Mouse (Mus musculus): ENCODE data around the gene E130218I03Rik. TPM values are rescaled to one million over a fixed set of nuclear protein-coding genes. Genes with fewer than 3 reads are reported as not detected.

Gene E130218I03Rik
- polyA plus RNA-seq, 2 experiments = 0.10 to 0.67 TPM

DNA sequence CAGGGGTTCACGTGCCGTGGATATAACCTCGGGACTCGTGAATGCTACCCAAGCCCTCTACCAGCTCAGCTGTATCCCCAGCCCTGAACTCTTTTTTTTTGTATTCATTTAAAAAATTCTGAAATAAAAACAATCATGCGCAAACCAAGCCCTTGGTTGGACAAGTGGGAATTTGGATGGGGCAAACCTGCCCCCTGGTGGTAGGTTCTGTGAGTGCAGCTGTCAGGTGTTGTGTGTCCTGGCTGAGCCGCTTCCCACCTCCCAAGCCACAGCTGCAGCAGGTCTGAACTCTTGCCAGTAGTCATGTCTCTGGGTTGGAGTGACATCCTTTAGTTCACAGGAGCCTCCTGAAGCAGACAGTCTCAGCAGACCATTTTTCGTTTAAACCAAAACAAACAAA lies 48.6 kb downstream of the E130218I03Rik start:
- no peak for TF ChIP-seq POLR2A (IDR thresholded peaks at IDR 0.05; ENCODE audit: borderline replicate concordance, extremely low read depth, insufficient read depth, insufficient read length)
- Histone ChIP-seq H3K4me3 (replicated peaks; ENCODE audit: low read length) (no peak overlapping the region), H3K9me3 (ENCODE audit: control insufficient read depth, low read length) (no peaks in the 10 kb centered on the region), H3K9ac (ENCODE audit: low read depth, low read length, severe bottlenecking) (no peak overlapping the region), H3K4me1 (ENCODE audit: control insufficient read depth, insufficient read depth, low read length) (peaks cover 3% of the 10 kb centered on the region), H3K27me3 (ENCODE audit: control insufficient read depth, insufficient read depth, low read length) (no peaks in the 10 kb centered on the region), H3K36me3 (ENCODE audit: control insufficient read depth, insufficient read depth, low read length) (no peaks in the 10 kb centered on the region), H3K27ac (replicated peaks; ENCODE audit: low read depth, low read length) (no peak overlapping the region), H3K4me2 (replicated peaks; ENCODE audit: low read depth, low read length, severe bottlenecking) (no peak overlapping the region)
- DNase-seq (ENCODE audit: low spot score) (peak; percentile 78), ATAC-seq (ENCODE audit: low FRiP score, low read depth) (no peak)
- WGBS = 20% methylated on average over 7 of the region's 7 CpGs

DNA sequence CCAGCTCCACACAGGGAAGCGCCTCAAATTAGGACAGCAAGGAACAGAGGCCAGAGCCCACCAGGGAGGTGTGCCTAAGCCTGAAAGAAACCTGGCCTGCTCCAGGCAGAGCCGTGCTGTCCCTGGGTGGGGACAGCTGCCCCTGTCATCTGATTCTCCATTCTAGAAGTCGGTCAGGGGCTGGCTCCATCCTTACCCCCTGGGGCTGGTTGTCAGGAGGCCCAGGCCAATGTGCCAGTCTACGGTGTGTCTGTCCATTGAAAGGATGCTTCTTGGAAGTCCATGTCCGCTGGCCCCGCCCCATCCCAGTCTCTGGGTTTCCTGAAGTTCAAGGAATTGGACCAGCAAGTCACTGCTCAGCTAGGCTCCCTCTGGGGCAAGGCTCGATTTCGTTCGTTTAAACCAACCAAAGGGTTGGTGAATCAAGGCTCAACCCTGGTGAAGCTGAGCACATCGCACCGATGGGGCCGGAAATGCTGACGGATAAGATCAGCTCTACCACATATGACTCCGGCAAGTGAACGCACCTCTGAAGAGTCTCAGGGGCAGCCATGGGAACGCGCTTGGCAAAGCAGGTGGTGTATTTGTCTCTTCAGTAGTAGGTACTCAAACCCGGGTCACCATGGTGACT lies 49.7 kb downstream of the E130218I03Rik start:
- H3K9ac ChIP-seq (ENCODE audit: low read depth, low read length, severe bottlenecking) = no peak overlapping the region
- H3K4me2 ChIP-seq (replicated peaks; ENCODE audit: low read depth, low read length, severe bottlenecking) = no peak overlapping the region
- ATAC-seq (ENCODE audit: low FRiP score, low read depth) (no peak), DNase-seq (ENCODE audit: low spot score) (no peak)
- H3K9me3 ChIP-seq (ENCODE audit: control insufficient read depth, low read length) = no peaks in the 10 kb centered on the region
- no peak overlapping the region for H3K4me3 ChIP-seq (replicated peaks; ENCODE audit: low read length)
- 62% methylated on average over 18 of the region's 18 CpGs for WGBS
- peaks cover 3% of the 10 kb centered on the region for H3K4me1 ChIP-seq (ENCODE audit: control insufficient read depth, insufficient read depth, low read length)
- no peaks in the 10 kb centered on the region for H3K27me3 ChIP-seq (ENCODE audit: control insufficient read depth, insufficient read depth, low read length)
- no peak overlapping the region for H3K27ac ChIP-seq (replicated peaks; ENCODE audit: low read depth, low read length)
- no peak for TF ChIP-seq POLR2A (IDR thresholded peaks at IDR 0.05; ENCODE audit: borderline replicate concordance, extremely low read depth, insufficient read depth, insufficient read length)
- no peaks in the 10 kb centered on the region for H3K36me3 ChIP-seq (ENCODE audit: control insufficient read depth, insufficient read depth, low read length)

DNA sequence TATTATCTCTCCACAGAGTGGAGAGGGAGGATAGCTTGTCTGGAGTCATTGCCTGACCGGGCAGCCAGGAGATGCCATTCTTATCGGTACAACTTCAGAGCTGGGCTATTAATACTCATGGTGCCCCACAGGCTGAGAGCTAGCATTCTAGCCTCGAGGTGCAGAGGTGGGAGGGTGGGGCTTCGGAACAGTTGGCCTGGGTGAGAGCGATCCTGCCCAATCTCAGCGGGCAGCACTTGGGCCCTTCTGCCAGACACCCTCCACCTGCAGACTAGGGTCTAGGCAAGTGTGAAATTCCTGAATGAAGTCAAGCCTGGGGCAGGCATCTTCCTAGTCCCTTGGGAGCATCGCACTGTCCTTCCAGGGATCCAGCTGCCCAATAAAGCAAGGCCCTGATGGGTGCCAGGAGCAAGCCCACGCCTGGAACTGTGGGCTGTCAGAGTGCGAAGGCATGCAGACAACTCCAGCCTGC lies 50.3 kb downstream of the E130218I03Rik start:
- no peaks in the 10 kb centered on the region for H3K27me3 ChIP-seq (ENCODE audit: control insufficient read depth, insufficient read depth, low read length)
- H3K36me3 ChIP-seq (ENCODE audit: control insufficient read depth, insufficient read depth, low read length) = no peaks in the 10 kb centered on the region
- 45% methylated on average over 9 of the region's 9 CpGs for WGBS
- ATAC-seq (ENCODE audit: low FRiP score, low read depth) (no peak), DNase-seq (ENCODE audit: low spot score) (no peak)
- no peaks in the 10 kb centered on the region; the same call in 1 of the 2 replicates for H3K4me1 ChIP-seq (ENCODE audit: control insufficient read depth, insufficient read depth, low read length)
- TF ChIP-seq POLR2A (IDR thresholded peaks at IDR 0.05; ENCODE audit: borderline replicate concordance, extremely low read depth, insufficient read depth, insufficient read length) = no peak
- H3K9me3 ChIP-seq (ENCODE audit: control insufficient read depth, low read length) = no peaks in the 10 kb centered on the region
- no peak overlapping the region for H3K4me3 ChIP-seq (replicated peaks; ENCODE audit: low read length)
- no peak overlapping the region for H3K27ac ChIP-seq (replicated peaks; ENCODE audit: low read depth, low read length)
- no peak overlapping the region for H3K4me2 ChIP-seq (replicated peaks; ENCODE audit: low read depth, low read length, severe bottlenecking)
- H3K9ac ChIP-seq (ENCODE audit: low read depth, low read length, severe bottlenecking) = no peak overlapping the region

Other genes starting within 250 kb of the E130218I03Rik start
- 47.6 and 54.0 TPM in 2 replicates for gene Dhdds, start 242.7 kb upstream of the E130218I03Rik start, polyA plus RNA-seq (2012; rRNA removed)
- gene Dhdds, start 242.7 kb upstream of the E130218I03Rik start, polyA plus RNA-seq (2014; fragmentation: Nextera tagmentation; extraction: Ambion mirVana) = 45.1 and 47.2 TPM in 2 replicates
- 0.11 and 0.37 TPM in 2 replicates for gene Lin28a, start 224.8 kb upstream of the E130218I03Rik start, polyA plus RNA-seq (2012; rRNA removed)
- 0.07 TPM in 1 of 2 replicates, not detected in the other for gene Lin28a, start 224.8 kb upstream of the E130218I03Rik start, polyA plus RNA-seq (2014; fragmentation: Nextera tagmentation; extraction: Ambion mirVana)
- gene Zfp683, start 189.8 kb upstream of the E130218I03Rik start, polyA plus RNA-seq (2012; rRNA removed) = 0.04 and 0.08 TPM in 2 replicates
- not detected in 2 replicates for gene Zfp683, start 189.8 kb upstream of the E130218I03Rik start, polyA plus RNA-seq (2014; fragmentation: Nextera tagmentation; extraction: Ambion mirVana)
- gene Crybg2, start 182.8 kb upstream of the E130218I03Rik start, polyA plus RNA-seq (2012; rRNA removed) = 8.2 and 11.3 TPM in 2 replicates
- 12.3 and 12.4 TPM in 2 replicates for gene Crybg2, start 182.8 kb upstream of the E130218I03Rik start, polyA plus RNA-seq (2014; fragmentation: Nextera tagmentation; extraction: Ambion mirVana)
- gene Cd52, start 148.6 kb upstream of the E130218I03Rik start, polyA plus RNA-seq (2012; rRNA removed) = 9.0 and 10.3 TPM in 2 replicates
- 15.5 and 18.1 TPM in 2 replicates for gene Cd52, start 148.6 kb upstream of the E130218I03Rik start, polyA plus RNA-seq (2014; fragmentation: Nextera tagmentation; extraction: Ambion mirVana)
- 21.9 and 24.1 TPM in 2 replicates for gene Ubxn11, start 141.1 kb upstream of the E130218I03Rik start, polyA plus RNA-seq (2012; rRNA removed)
- gene Ubxn11, start 141.1 kb upstream of the E130218I03Rik start, polyA plus RNA-seq (2014; fragmentation: Nextera tagmentation; extraction: Ambion mirVana) = 7.6 and 12.0 TPM in 2 replicates
- gene Sh3bgrl3, start 114.9 kb upstream of the E130218I03Rik start, polyA plus RNA-seq (2012; rRNA removed) = 325 and 365 TPM in 2 replicates
- 532 and 538 TPM in 2 replicates for gene Sh3bgrl3, start 114.9 kb upstream of the E130218I03Rik start, polyA plus RNA-seq (2014; fragmentation: Nextera tagmentation; extraction: Ambion mirVana)
- gene Cep85, start 56.5 kb upstream of the E130218I03Rik start, polyA plus RNA-seq (2012; rRNA removed) = 22.4 and 32.2 TPM in 2 replicates
- 40.3 and 46.5 TPM in 2 replicates for gene Cep85, start 56.5 kb upstream of the E130218I03Rik start, polyA plus RNA-seq (2014; fragmentation: Nextera tagmentation; extraction: Ambion mirVana)
- gene Gm7534, start 40.7 kb upstream of the E130218I03Rik start, polyA plus RNA-seq (2012; rRNA removed) = not detected in 2 replicates
- gene Gm7534, start 40.7 kb upstream of the E130218I03Rik start, polyA plus RNA-seq (2014; fragmentation: Nextera tagmentation; extraction: Ambion mirVana) = not detected in 2 replicates
- gene Catsper4, start 16.3 kb upstream of the E130218I03Rik start, polyA plus RNA-seq (2012; rRNA removed) = 0.06 and 0.16 TPM in 2 replicates
- gene Catsper4, start 16.3 kb upstream of the E130218I03Rik start, polyA plus RNA-seq (2014; fragmentation: Nextera tagmentation; extraction: Ambion mirVana) = not detected in 2 replicates
- 2.8 and 3.3 TPM in 2 replicates for gene Cnksr1, start 5.3 kb upstream of the E130218I03Rik start, polyA plus RNA-seq (2012; rRNA removed)
- gene Cnksr1, start 5.3 kb upstream of the E130218I03Rik start, polyA plus RNA-seq (2014; fragmentation: Nextera tagmentation; extraction: Ambion mirVana) = 2.0 TPM in 2 replicates
- 15.8 and 18.1 TPM in 2 replicates for gene Zfp593, start 1.9 kb downstream of the E130218I03Rik start, polyA plus RNA-seq (2012; rRNA removed)
- gene Zfp593, start 1.9 kb downstream of the E130218I03Rik start, polyA plus RNA-seq (2014; fragmentation: Nextera tagmentation; extraction: Ambion mirVana) = 17.3 and 18.9 TPM in 2 replicates
- not detected in 2 replicates for gene Gm30191, start 3.3 kb downstream of the E130218I03Rik start, polyA plus RNA-seq (2012; rRNA removed)
- not detected in 2 replicates for gene Gm30191, start 3.3 kb downstream of the E130218I03Rik start, polyA plus RNA-seq (2014; fragmentation: Nextera tagmentation; extraction: Ambion mirVana)
- 9.7 and 13.1 TPM in 2 replicates for gene Grrp1, start 10.4 kb downstream of the E130218I03Rik start, polyA plus RNA-seq (2012; rRNA removed)
- gene Grrp1, start 10.4 kb downstream of the E130218I03Rik start, polyA plus RNA-seq (2014; fragmentation: Nextera tagmentation; extraction: Ambion mirVana) = 5.2 and 5.4 TPM in 2 replicates
- 8.9 and 9.6 TPM in 2 replicates for gene Pdik1l, start 44.2 kb downstream of the E130218I03Rik start, polyA plus RNA-seq (2012; rRNA removed)
- gene Pdik1l, start 44.2 kb downstream of the E130218I03Rik start, polyA plus RNA-seq (2014; fragmentation: Nextera tagmentation; extraction: Ambion mirVana) = 18.4 and 20.5 TPM in 2 replicates
- 4.3 and 5.1 TPM in 2 replicates for gene Trim63, start 71.5 kb downstream of the E130218I03Rik start, polyA plus RNA-seq (2012; rRNA removed)
- gene Trim63, start 71.5 kb downstream of the E130218I03Rik start, polyA plus RNA-seq (2014; fragmentation: Nextera tagmentation; extraction: Ambion mirVana) = 1.3 and 1.4 TPM in 2 replicates
- 0.76 and 0.78 TPM in 2 replicates for gene Slc30a2, start 99.5 kb downstream of the E130218I03Rik start, polyA plus RNA-seq (2012; rRNA removed)
- gene Slc30a2, start 99.5 kb downstream of the E130218I03Rik start, polyA plus RNA-seq (2014; fragmentation: Nextera tagmentation; extraction: Ambion mirVana) = 0.21 and 0.54 TPM in 2 replicates
- gene Extl1, start 140.2 kb downstream of the E130218I03Rik start, polyA plus RNA-seq (2012; rRNA removed) = 10.0 and 14.2 TPM in 2 replicates
- gene Extl1, start 140.2 kb downstream of the E130218I03Rik start, polyA plus RNA-seq (2014; fragmentation: Nextera tagmentation; extraction: Ambion mirVana) = 7.2 TPM in 2 replicates
- 25.9 and 30.2 TPM in 2 replicates for gene Pafah2, start 152.7 kb downstream of the E130218I03Rik start, polyA plus RNA-seq (2012; rRNA removed)
- 14.3 and 17.1 TPM in 2 replicates for gene Pafah2, start 152.7 kb downstream of the E130218I03Rik start, polyA plus RNA-seq (2014; fragmentation: Nextera tagmentation; extraction: Ambion mirVana)
- gene Stmn1, start 224.7 kb downstream of the E130218I03Rik start, polyA plus RNA-seq (2012; rRNA removed) = 246 and 428 TPM in 2 replicates
- 1,273 and 1,449 TPM in 2 replicates for gene Stmn1, start 224.7 kb downstream of the E130218I03Rik start, polyA plus RNA-seq (2014; fragmentation: Nextera tagmentation; extraction: Ambion mirVana)

All from limb, embryonic 14.5 days (tissue).